Mouse (Mus musculus) CH12.LX (cell line): ENCODE data around the gene Kif13a. TPM values are rescaled to one million over a fixed set of nuclear protein-coding genes. Genes with fewer than 3 reads are reported as not detected.

Experiments used
- DNase-seq: peaks from one replicate; pipeline ENCODE4 v3.0.0-alpha.2; 2013; ENCODE audit errors: extremely low read depth
- H3K27ac ChIP-seq: 2 replicates; pipeline ENCODE4 v1.5.1; 2012; ENCODE audit warnings: low read depth, mild to moderate bottlenecking, control low read depth, moderate library complexity; ENCODE audit not compliant: insufficient read depth
- H3K27me3 ChIP-seq: replicated peaks from 2 replicates; pipeline ENCODE3; 2012; ENCODE audit warnings: inconsistent platforms
- H3K36me3 ChIP-seq, 2 experiments: replicated peaks in 1 of 2; 2 replicates each; pipeline versions ENCODE3 to v1.6.1; 2012; ENCODE audit warnings: inconsistent platforms in 1 of 2, low read length in 1 of 2, mild to moderate bottlenecking in 1 of 2, mixed read lengths in 1 of 2, moderate library complexity in 1 of 2; ENCODE audit not compliant: control insufficient read depth in 1 of 2, insufficient read depth in 1 of 2
- H3K4me1 ChIP-seq, 2 experiments: 2 replicates each; pipeline ENCODE4 v1.6.1; 2012; ENCODE audit warnings: inconsistent platforms in 1 of 2, moderate library complexity in 1 of 2; ENCODE audit not compliant: insufficient read depth in 2 of 2, control insufficient read depth in 1 of 2
- H3K4me2 ChIP-seq: 2 replicates; pipeline ENCODE4 v1.6.1; 2012; ENCODE audit warnings: low read depth, mild to moderate bottlenecking, control low read depth; ENCODE audit not compliant: poor library complexity, insufficient read depth, severe bottlenecking
- H3K4me3 ChIP-seq, 3 experiments: fragments of 150-350 bp in 1 of 3; sonication (generic) in 1 of 3; replicated peaks in 1 of 3; 2 replicates each; pipeline versions ENCODE3 to v1.5.1; 2011 to 2012; ENCODE audit warnings: low read depth in 2 of 3, low read length in 2 of 3, mild to moderate bottlenecking in 2 of 3, moderate library complexity in 2 of 3, control low read depth in 1 of 3, improper control_type of control experiment in 1 of 3, inconsistent platforms in 1 of 3, mixed read lengths in 1 of 3; ENCODE audit not compliant: poor library complexity in 1 of 3
- H3K79me2 ChIP-seq: replicated peaks from 2 replicates; pipeline ENCODE4 v1.6.1; 2012; ENCODE audit warnings: mild to moderate bottlenecking, moderate library complexity; ENCODE audit not compliant: control insufficient read depth, poor library complexity, insufficient read depth, severe bottlenecking; ENCODE audit errors: extremely low read depth
- H3K9ac ChIP-seq: 2 replicates; pipeline ENCODE4 v1.6.1; 2012; ENCODE audit warnings: low read depth, mild to moderate bottlenecking, control low read depth, moderate library complexity; ENCODE audit not compliant: insufficient read depth
- H3K9me3 ChIP-seq: replicated peaks from 2 replicates; pipeline ENCODE3; 2012; ENCODE audit warnings: low read length, inconsistent platforms, mixed read lengths
- CTCF ChIP-seq, 2 experiments: IDR thresholded peaks in 1 of 2; conservative IDR thresholded peaks in 1 of 2; 2 replicates each; pipeline ENCODE4 v1.5.1; 2011 to 2012; ENCODE audit warnings: low read depth in 2 of 2, low read length in 2 of 2, improper control_type of control experiment in 1 of 2, inconsistent platforms in 1 of 2, mild to moderate bottlenecking in 1 of 2, moderate library complexity in 1 of 2
- ELF1 ChIP-seq: IDR thresholded peaks from 2 replicates; pipeline ENCODE4 v1.6.1; 2014; ENCODE audit warnings: low read depth, mild to moderate bottlenecking, inconsistent platforms, low read length, improper control_type of control experiment
- EP300 ChIP-seq: IDR thresholded peaks from 2 replicates; pipeline ENCODE4 v1.6.1; 2011; ENCODE audit warnings: low read length, improper control_type of control experiment
- ETS1 ChIP-seq: conservative IDR thresholded peaks from 2 replicates; pipeline ENCODE4 v1.6.1; 2012; ENCODE audit warnings: low read depth, mild to moderate bottlenecking, inconsistent platforms, low read length, improper control_type of control experiment, moderate library complexity
- KAT2A ChIP-seq: IDR thresholded peaks from 2 replicates; pipeline ENCODE4 v1.6.1; 2012; ENCODE audit warnings: low read length, improper control_type of control experiment, inconsistent platforms; ENCODE audit not compliant: insufficient replicate concordance
- MAFK ChIP-seq: IDR thresholded peaks from 2 replicates; pipeline ENCODE4 v1.6.1; 2011; ENCODE audit warnings: low read length, improper control_type of control experiment; ENCODE audit not compliant: insufficient replicate concordance
- MEF2A ChIP-seq: IDR thresholded peaks from 2 replicates; pipeline ENCODE4 v1.6.1; 2014; ENCODE audit warnings: low read depth, mild to moderate bottlenecking, inconsistent platforms, low read length, improper control_type of control experiment, borderline replicate concordance
- MYC ChIP-seq: IDR thresholded peaks from 2 replicates; pipeline ENCODE4 v1.6.1; 2011; ENCODE audit warnings: low read depth, mild to moderate bottlenecking, improper control_type of control experiment, low read length
- NELFE ChIP-seq: IDR thresholded peaks from 2 replicates; pipeline ENCODE4 v1.6.1; 2011; ENCODE audit warnings: low read depth, low read length, improper control_type of control experiment
- NRF1 ChIP-seq: IDR thresholded peaks from 2 replicates; pipeline ENCODE4 v1.6.1; 2014; ENCODE audit warnings: low read depth, mild to moderate bottlenecking, inconsistent platforms, low read length, improper control_type of control experiment, moderate library complexity
- POLR2AphosphoS2 ChIP-seq: IDR thresholded peaks from 2 replicates; pipeline ENCODE4 v1.6.1; 2011; ENCODE audit warnings: low read depth, low read length, improper control_type of control experiment
- RAD21 ChIP-seq: IDR thresholded peaks from 2 replicates; pipeline ENCODE4 v1.6.1; 2011; ENCODE audit warnings: low read depth, mild to moderate bottlenecking, low read length, improper control_type of control experiment, moderate library complexity
- SMC3 ChIP-seq: IDR thresholded peaks from 2 replicates; pipeline ENCODE4 v1.6.1; 2011; ENCODE audit warnings: low read depth, low read length, improper control_type of control experiment
- TCF12 ChIP-seq: IDR thresholded peaks from 2 replicates; pipeline ENCODE4 v1.6.1; 2014; ENCODE audit warnings: low read depth, mild to moderate bottlenecking, inconsistent platforms, low read length, improper control_type of control experiment
- USF1 ChIP-seq: IDR thresholded peaks from 2 replicates; pipeline ENCODE4 v1.6.1; 2014; ENCODE audit warnings: low read depth, mild to moderate bottlenecking, inconsistent platforms, low read length, improper control_type of control experiment
- USF2 ChIP-seq: conservative IDR thresholded peaks from 2 replicates; pipeline ENCODE4 v1.6.1; 2011; ENCODE audit warnings: low read depth, low read length, improper control_type of control experiment
- ZC3H11A ChIP-seq: IDR thresholded peaks from 2 replicates; pipeline ENCODE4 v1.6.1; 2012; ENCODE audit warnings: low read depth, mild to moderate bottlenecking, inconsistent platforms, low read length, improper control_type of control experiment
- ZNF384 ChIP-seq: IDR thresholded peaks from 2 replicates; pipeline ENCODE4 v1.6.1; 2012; ENCODE audit warnings: low read depth, low read length, improper control_type of control experiment, inconsistent platforms
- dilution Hi-C: fragments of 300-500 bp; cut with MboI; formaldehyde crosslinking; loops from 2 replicates; pipeline ENCODE4 v1.14.3; 2020; ENCODE audit warnings: low sequenced_read_pairs; ENCODE audit not compliant: extremely low pct_unique_long_range_greater_than_20kb, extremely low pct_ligation_motif_present
- in situ Hi-C: fragments of 300-500 bp; cut with MboI; formaldehyde crosslinking; loops from 3 replicates; pipeline ENCODE4 v1.14.3; 2019; ENCODE audit warnings: low sequenced_read_pairs, low pct_ligation_motif_present, low pct_unique_long_range_greater_than_20kb, mixed read lengths
- polyA plus RNA-seq: library from polyadenylated mRNA; unstranded; fragments of >175 nt; gene quantifications from 2 replicates; pipeline ENCODE4 v1.2.1, GENCODE M21; 2012; ENCODE audit warnings: low read depth; ENCODE audit not compliant: insufficient read length
- total RNA-seq, 2 experiments: library from RNA; depleted of rRNA; stranded (reverse); fragments of 300-350 nt in 1 of 2; fragments of >200 nt in 1 of 2; gene quantifications; 2 replicates each; pipeline ENCODE4 v1.2.3; 2012 to 2014

Kif13a gene
- total and polyA plus RNA-seq, 3 experiments, result not detected

GRCm38 (mm10) chr13:46801196-46801595 lies 128.5 kb downstream of the Kif13a start:
- H3K4me2 ChIP-seq, result no peak overlapping the region
- dilution Hi-C loops, result no loop called here
- H3K9ac ChIP-seq, result no peak overlapping the region
- H3K4me3 ChIP-seq, result no peak overlapping the region
- no peaks in the 10 kb centered on the region for H3K4me1 ChIP-seq
- in situ Hi-C loops, result no loop called here
- H3K36me3 ChIP-seq, result no peaks in the 10 kb centered on the region
- no peak overlapping the region for H3K27ac ChIP-seq
- peaks cover 1% of the 10 kb centered on the region for H3K27me3 ChIP-seq
- H3K79me2 ChIP-seq, result no peaks in the 10 kb centered on the region
- no peak for DNase-seq
- no peaks in the 10 kb centered on the region for H3K9me3 ChIP-seq
- TF ChIP-seq USF1, result no peak
- no peak for TF ChIP-seq TCF12
- TF ChIP-seq NELFE, result no peak
- no peak for TF ChIP-seq USF2
- no peak for TF ChIP-seq MYC
- TF ChIP-seq NRF1, result no peak
- no peak for TF ChIP-seq KAT2A
- TF ChIP-seq EP300, result no peak
- no peak for TF ChIP-seq MEF2A
- TF ChIP-seq MAFK, result no peak
- TF ChIP-seq ETS1, result no peak

GRCm38 (mm10) chr13:46798156-46798555 lies 131.5 kb downstream of the Kif13a start:
- TF ChIP-seq TCF12 (no peak), CTCF (conservative IDR thresholded peaks at IDR 0.05 in 1 of 2, IDR thresholded peaks at IDR 0.05 in 1 of 2; ENCODE audit: low read depth in 2 of 2, low read length in 2 of 2) (peak; percentile 83 to 88), RAD21 (peak; percentile 86), SMC3 (peak; percentile 79), POLR2AphosphoS2 (no peak), ZC3H11A (peak; percentile 24; the same call in 1 of the 2 replicates)
- no peak overlapping the region for H3K9ac ChIP-seq
- H3K9me3 ChIP-seq, result no peaks in the 10 kb centered on the region
- H3K4me1 ChIP-seq, result no peaks in the 10 kb centered on the region
- dilution Hi-C loops (no loop called here), in situ Hi-C loops (loop anchor here (10.0 kb wide), 1 partner anchor 493 kb away; no protein-coding TSS in a partner anchor)
- H3K27ac ChIP-seq, result no peak overlapping the region
- H3K4me3 ChIP-seq, result no peak overlapping the region
- no peaks in the 10 kb centered on the region for H3K36me3 ChIP-seq
- peaks cover 1% of the 10 kb centered on the region for H3K27me3 ChIP-seq
- peak; percentile 54 for DNase-seq
- H3K4me2 ChIP-seq, result no peak overlapping the region
- no peaks in the 10 kb centered on the region for H3K79me2 ChIP-seq

DNA sequence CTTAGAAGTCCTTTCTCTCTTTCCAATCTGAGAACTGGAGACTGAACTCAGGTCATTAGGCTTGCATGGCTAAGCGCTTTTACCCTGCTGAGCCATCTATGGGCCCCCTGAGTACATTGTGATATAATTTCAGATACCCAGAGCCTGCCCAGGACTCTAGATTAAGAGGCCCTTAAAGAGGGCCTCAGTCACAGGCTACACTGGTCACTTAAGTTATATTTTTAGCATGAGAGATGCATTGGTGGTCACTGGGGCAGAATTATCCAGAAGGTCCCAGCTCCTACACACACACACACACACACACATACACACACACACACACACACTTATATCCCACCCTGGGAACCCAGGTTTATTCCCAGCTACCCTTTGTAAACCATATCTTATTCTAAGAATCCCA lies 133.3 kb downstream of the Kif13a start:
- H3K4me2 ChIP-seq, result no peak overlapping the region
- H3K36me3 ChIP-seq, result no peaks in the 10 kb centered on the region
- no peaks in the 10 kb centered on the region for H3K79me2 ChIP-seq
- dilution Hi-C loops, result no loop called here
- H3K27ac ChIP-seq, result no peak overlapping the region
- no peak overlapping the region for H3K9ac ChIP-seq
- H3K4me1 ChIP-seq, result no peaks in the 10 kb centered on the region
- no peak for DNase-seq
- H3K27me3 ChIP-seq, result peaks cover 1% of the 10 kb centered on the region
- no peak for TF ChIP-seq ELF1
- no peak for TF ChIP-seq NRF1
- no peak for TF ChIP-seq ZNF384
- TF ChIP-seq POLR2AphosphoS2, result no peak
- H3K4me3 ChIP-seq, result no peak overlapping the region
- peaks cover 3% of the 10 kb centered on the region for H3K9me3 ChIP-seq
- in situ Hi-C loops, result loop anchor here (10.0 kb wide), 1 partner anchor 492 kb away; no protein-coding TSS in a partner anchor
